Mouse (Mus musculus) megakaryocyte, embryonic 14.5 days (primary cell): ENCODE data around the gene Shc3.

Source experiments
- FLI1 ChIP-seq: IDR thresholded peaks from 2 replicates; pipeline ENCODE4 v1.6.1; 2012; ENCODE audit warnings: low read length, inconsistent platforms, mixed read lengths
- GATA1 ChIP-seq: IDR thresholded peaks from 3 replicates; pipeline ENCODE4 v1.6.1; 2012; ENCODE audit warnings: mixed read lengths, low read length, inconsistent platforms, borderline replicate concordance

DNA sequence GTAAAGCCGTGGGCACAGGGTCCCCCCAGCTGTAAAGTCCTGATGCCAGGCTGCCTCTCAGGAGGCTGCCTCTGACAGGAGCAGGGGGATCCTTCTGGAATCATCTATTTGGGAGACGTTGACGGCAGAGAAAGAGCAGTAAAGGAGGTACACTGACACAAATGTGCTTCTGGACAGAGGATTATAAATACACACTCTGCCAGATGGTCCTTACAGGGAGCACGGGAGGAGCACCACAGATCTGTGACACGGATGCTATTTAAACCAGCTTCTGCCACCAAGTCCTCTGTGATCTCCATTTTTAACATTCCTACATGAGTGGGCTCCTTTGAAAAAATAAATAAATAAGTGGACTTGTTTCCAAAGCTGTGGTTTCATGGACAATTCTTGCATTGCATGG is 63.5 kb downstream of the Shc3 start:
- TF ChIP-seq GATA1 (no peak), FLI1 (no peak)
